Mouse (Mus musculus) stomach, postnatal 0 days (tissue): Measurements from ENCODE around the gene Rabep2. TPM values are rescaled to one million over a fixed set of nuclear protein-coding genes. Genes with fewer than 3 reads are reported as not detected.

Experiments
- ATAC-seq: fragments of 200-750 bp; cut with Nextera tagmentation; 2 replicates; pipeline ENCODE4 v1.8.0; 2017; ENCODE audit not compliant: low FRiP score, low TSS enrichment
- DNase-seq: peaks from one replicate; pipeline ENCODE4 v3.0.0-alpha.2; 2016; ENCODE audit warnings: low spot score
- H3K27ac ChIP-seq: fragments of 300-500 bp; sonication (generic); replicated peaks from 2 replicates; pipeline ENCODE4 v1.5.1; 2014; ENCODE audit warnings: mild to moderate bottlenecking, control low read depth
- H3K27me3 ChIP-seq: fragments of 300-500 bp; sonication (generic); 2 replicates; pipeline ENCODE4 v1.6.1; 2014; ENCODE audit warnings: low read length; ENCODE audit not compliant: control insufficient read depth, insufficient read depth
- H3K36me3 ChIP-seq: fragments of 300-500 bp; sonication (generic); 2 replicates; pipeline ENCODE4 v1.6.1; 2014; ENCODE audit warnings: low read length, mixed read lengths; ENCODE audit not compliant: control insufficient read depth, insufficient read depth
- H3K4me1 ChIP-seq: fragments of 300-500 bp; sonication (generic); replicated peaks from 2 replicates; pipeline ENCODE4 v1.6.1; 2014; ENCODE audit warnings: antibody characterized with exemption; ENCODE audit not compliant: control insufficient read depth, insufficient read depth
- H3K4me2 ChIP-seq: fragments of 300-500 bp; sonication (generic); replicated peaks from 2 replicates; pipeline ENCODE4 v1.6.1; 2014; ENCODE audit warnings: low read depth, mild to moderate bottlenecking, control low read depth, moderate library complexity
- H3K4me3 ChIP-seq: fragments of 300-500 bp; sonication (generic); 2 replicates; pipeline ENCODE4 v1.5.1; 2014; ENCODE audit warnings: low read depth, low read length, control low read depth
- H3K9ac ChIP-seq: fragments of 300-500 bp; sonication (generic); 2 replicates; pipeline ENCODE4 v1.6.1; 2014; ENCODE audit warnings: mild to moderate bottlenecking, low read length, control low read depth, mixed read lengths
- H3K9me3 ChIP-seq: fragments of 300-500 bp; sonication (generic); 2 replicates; pipeline ENCODE4 v1.6.1; 2016; ENCODE audit warnings: low read length; ENCODE audit not compliant: control insufficient read depth
- CTCF ChIP-seq: IDR thresholded peaks from 2 replicates; pipeline ENCODE4 v1.5.1; 2016; ENCODE audit warnings: antibody characterized with exemption, low read depth, mild to moderate bottlenecking, moderate library complexity
- EP300 ChIP-seq: optimal IDR thresholded peaks from 2 replicates; pipeline ENCODE3; 2016; ENCODE audit warnings: antibody characterized with exemption
- WGBS: fragments of 180-500 bp; shearing (Covaris S2); extraction: QIAGEN DNeasy Blood & Tissue Kit; methylation state at CpG from one replicate; pipeline ENCODE4 v1.1.7; 2014; 5-methylcytosine and 5-hydroxymethylcytosine counted together
- polyA plus RNA-seq: library from polyadenylated mRNA; unstranded; fragments of >200 nt; fragmentation: Nextera tagmentation; extraction: Ambion mirVana; gene quantifications from 2 replicates; pipeline ENCODE4 v1.2.1, GENCODE M21; 2015

Gene Rabep2
- polyA plus RNA-seq, 1 experiment from 2014 or later: 19.4 TPM

DNA sequence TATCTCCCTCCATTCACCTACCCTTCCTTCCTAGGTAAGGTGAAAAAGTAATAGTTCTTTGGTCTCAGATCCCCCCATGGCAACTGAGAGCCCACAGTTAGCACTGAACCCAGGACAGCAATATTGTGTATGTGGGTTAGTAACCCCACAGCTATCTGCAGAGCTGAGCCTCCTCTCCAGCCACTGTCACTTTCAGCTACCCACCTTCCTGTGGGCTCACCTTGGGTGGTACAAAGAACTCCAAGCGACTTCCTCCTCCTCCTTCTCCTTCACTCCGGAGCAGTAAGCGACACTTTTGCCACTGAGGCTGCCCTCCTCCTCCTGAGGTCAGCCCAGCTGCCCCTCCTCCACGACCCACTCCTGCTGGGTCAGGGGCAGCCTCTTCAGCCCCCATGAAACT is 43.3 kb downstream of the Rabep2 start:
- no peak overlapping the region for H3K27ac ChIP-seq
- no peaks in the 10 kb centered on the region for H3K27me3 ChIP-seq
- TF ChIP-seq CTCF (no peak), EP300 (no peak)
- H3K9me3 ChIP-seq: no peaks in the 10 kb centered on the region
- DNase-seq (no peak), ATAC-seq (no peak)
- WGBS: 81% methylated on average over 4 of the region's 4 CpGs
- no peak overlapping the region for H3K4me2 ChIP-seq
- 0 out of 2 replicates have a peak, but pooled peaks cover 3% of the 10 kb centered on the region for H3K4me1 ChIP-seq
- H3K9ac ChIP-seq: no peak overlapping the region
- peaks cover 34% of the 10 kb centered on the region for H3K36me3 ChIP-seq
- no peak overlapping the region for H3K4me3 ChIP-seq

DNA sequence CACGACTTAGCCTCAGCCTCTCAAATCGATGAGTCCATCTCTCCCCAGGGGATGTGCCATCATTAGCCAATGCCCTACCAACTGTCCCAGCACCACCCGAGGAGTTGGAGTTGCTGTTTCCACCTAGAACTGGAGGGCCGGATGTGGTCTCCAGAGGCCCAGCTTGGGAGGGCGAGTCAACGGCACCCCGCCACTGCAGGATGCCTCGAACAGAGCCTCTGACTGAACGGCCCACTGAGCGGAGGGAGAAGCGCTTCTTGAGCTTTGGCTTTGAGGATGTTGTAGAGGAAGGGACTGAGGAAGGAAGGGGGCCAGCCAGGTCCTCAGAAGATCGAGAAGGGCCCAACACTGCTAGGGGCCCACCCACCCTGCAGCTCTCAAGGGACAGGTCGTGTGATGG is 43.7 kb downstream of the Rabep2 start:
- H3K9ac ChIP-seq: no peak overlapping the region
- no peaks in the 10 kb centered on the region for H3K9me3 ChIP-seq
- H3K36me3 ChIP-seq: peaks cover 29% of the 10 kb centered on the region
- TF ChIP-seq EP300 (no peak), CTCF (no peak)
- H3K4me2 ChIP-seq: no peak overlapping the region
- H3K27me3 ChIP-seq: no peaks in the 10 kb centered on the region
- ATAC-seq: no peak
- DNase-seq: no peak
- H3K4me3 ChIP-seq: no peak overlapping the region
- 0 out of 2 replicates have a peak, but pooled peaks cover 3% of the 10 kb centered on the region for H3K4me1 ChIP-seq
- no peak overlapping the region for H3K27ac ChIP-seq
- WGBS: 86% methylated on average over 13 of the region's 13 CpGs

- Histone ChIP-seq H3K27me3 (no peaks in the 10 kb centered on the region), H3K36me3 (peaks cover 25% of the 10 kb centered on the region), H3K9me3 (no peaks in the 10 kb centered on the region), H3K4me3 (no peak overlapping the region), H3K4me2 (no peak overlapping the region), H3K9ac (no peak overlapping the region), H3K4me1 (0 out of 2 replicates have a peak, but pooled peaks cover 3% of the 10 kb centered on the region), H3K27ac (no peak overlapping the region)
- DNase-seq (no peak), ATAC-seq (no peak)
- WGBS: 89% methylated on average over 16 of the region's 16 CpGs
- TF ChIP-seq CTCF (no peak), EP300 (no peak)
These were observed 44.2 kb downstream of the Rabep2 start for GRCm38 (mm10) chr7:126472713-126473112.

GRCm38 (mm10) chr7:126473470-126474086 is 45.0 kb downstream of the Rabep2 start:
- no peak for DNase-seq
- TF ChIP-seq EP300 (no peak), CTCF (no peak)
- 65% methylated on average over 9 of the region's 9 CpGs for WGBS

DNA sequence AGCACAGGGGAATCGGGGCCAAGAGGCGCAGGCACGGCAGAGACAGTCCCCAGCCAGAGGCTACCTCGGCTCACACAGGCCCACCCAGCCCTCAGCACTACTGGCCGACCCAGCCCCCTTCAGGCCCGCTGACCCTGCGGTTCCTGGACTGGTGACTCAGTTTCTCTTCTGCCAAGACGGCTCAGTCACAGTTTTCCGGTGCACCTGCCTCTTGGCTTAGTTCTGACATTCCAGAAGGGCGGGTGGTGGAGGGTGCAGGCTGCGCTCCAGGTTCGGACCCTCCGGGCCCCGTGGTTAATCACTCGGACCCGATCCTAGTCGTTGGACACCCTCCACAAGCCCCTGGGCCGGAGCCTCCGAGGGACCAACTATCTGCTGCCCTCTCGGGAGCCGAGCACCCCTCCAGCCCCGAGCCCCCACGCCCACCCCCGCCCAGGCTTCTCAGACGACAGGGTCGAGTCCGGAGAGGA is 46.0 kb downstream of the Rabep2 start:
- no peaks in the 10 kb centered on the region for H3K27me3 ChIP-seq
- peaks cover 18% of the 10 kb centered on the region for H3K36me3 ChIP-seq
- DNase-seq (peak; percentile 40), ATAC-seq (peak; percentile 38)
- no peaks in the 10 kb centered on the region for H3K9me3 ChIP-seq
- peak overlapping the region; percentile 97 for H3K9ac ChIP-seq
- 0 out of 2 replicates have a peak, but pooled peaks cover 3% of the 10 kb centered on the region for H3K4me1 ChIP-seq
- H3K27ac ChIP-seq: peak overlapping the region; percentile 94
- TF ChIP-seq CTCF: no peak
- TF ChIP-seq EP300: no peak
- peak overlapping the region; percentile 91 for H3K4me3 ChIP-seq
- peak overlapping the region; percentile 91 for H3K4me2 ChIP-seq
- under 1% methylated on average over 24 of the region's 27 CpGs for WGBS

More at GRCm38 (mm10) chr7:126473470-126474086, 45.0 kb downstream of the Rabep2 start:
- ATAC-seq: no peak
- Histone ChIP-seq H3K4me3 (peak overlapping the region; percentile 91; the same call in 1 of the 2 replicates), H3K9ac (peak overlapping the region; percentile 97; the same call in 1 of the 2 replicates), H3K9me3 (no peaks in the 10 kb centered on the region), H3K27ac (no peak overlapping the region), H3K4me2 (peak overlapping the region; percentile 91), H3K36me3 (peaks cover 24% of the 10 kb centered on the region), H3K4me1 (0 out of 2 replicates have a peak, but pooled peaks cover 3% of the 10 kb centered on the region), H3K27me3 (no peaks in the 10 kb centered on the region)

GRCm38 (mm10) chr7:126474993-126475581 is 46.5 kb downstream of the Rabep2 start, which contains the start of gene Sh2b1:
Gene Sh2b1 (minus strand): TSS chr7:126475424.
- Histone ChIP-seq H3K4me3 (peak within 1 kb of the TSS; percentile 91), H3K27me3 (no peaks in the 10 kb centered on the region), H3K9ac (peak within 1 kb of the TSS; percentile 97), H3K4me2 (peak within 1 kb of the TSS; percentile 91), H3K4me1 (0 out of 2 replicates have a peak, but pooled peaks cover 3% of the 10 kb centered on the region), H3K9me3 (no peaks in the 10 kb centered on the region), H3K27ac (peak within 1 kb of the TSS; percentile 94), H3K36me3 (peaks cover 14% of the 10 kb centered on the region)
- peak; percentile 90 for DNase-seq
- peak; percentile 92 for ATAC-seq
- under 1% methylated on average over 41 of the region's 53 CpGs for WGBS
- TF ChIP-seq CTCF: peak; percentile 63
- no peak for TF ChIP-seq EP300
